Mouse (Mus musculus): Measurements from ENCODE around the gene Cbln4. TPM values are rescaled to one million over a fixed set of nuclear protein-coding genes. Genes with fewer than 3 reads are reported as not detected.

The Cbln4 gene
- polyA plus RNA-seq, 1 experiment: not detected

- H3K4me2 ChIP-seq (ENCODE audit: low read depth): no peak overlapping the region
- H3K4me3 ChIP-seq: no peak overlapping the region
- TF ChIP-seq POLR2A (IDR thresholded peaks at IDR 0.05; ENCODE audit: insufficient read length, low read depth) (no peak), POLR2AphosphoS2 (IDR thresholded peaks at IDR 0.05; ENCODE audit: insufficient read length, low read depth) (no peak), MYOD1 (IDR thresholded peaks at IDR 0.05; ENCODE audit: control insufficient read depth in 1 of 3, insufficient read length in 2 of 3, low read depth in 2 of 3) (no peak), MYOG (IDR thresholded peaks at IDR 0.05; ENCODE audit: control insufficient read depth in 1 of 3, insufficient read depth in 1 of 3, insufficient read length in 2 of 3, low read depth in 2 of 3) (no peak), TCF3 (IDR thresholded peaks at IDR 0.05; ENCODE audit: insufficient read length, low read depth) (no peak), E2F4 (IDR thresholded peaks at IDR 0.05; ENCODE audit: insufficient read depth) (no peak), CEBPB (IDR thresholded peaks at IDR 0.05; ENCODE audit: insufficient read depth, poor library complexity, severe bottlenecking) (no peak), MAX (IDR thresholded peaks at IDR 0.05; ENCODE audit: low read depth) (no peak), TCF12 (IDR thresholded peaks at IDR 0.05; ENCODE audit: insufficient read depth, poor library complexity, severe bottlenecking) (no peak), REST (IDR thresholded peaks at IDR 0.05; ENCODE audit: insufficient read depth, insufficient read length) (no peak)
- H3K36me3 ChIP-seq (ENCODE audit: control insufficient read depth, insufficient read depth): no peaks in the 10 kb centered on the region
- no peak overlapping the region for H3ac ChIP-seq (ENCODE audit: control insufficient read depth, insufficient read length)
- H3K79me2 ChIP-seq (ENCODE audit: control insufficient read depth, insufficient read depth): no peaks in the 10 kb centered on the region
- no peaks in the 10 kb centered on the region for H3K27me3 ChIP-seq (ENCODE audit: control insufficient read depth, insufficient read depth, insufficient read length)
Observed at GRCm38 (mm10) chr2:172004029-172004984, 39.0 kb downstream of the Cbln4 start.

GRCm38 (mm10) chr2:171996979-171997686 is 46.1 kb downstream of the Cbln4 start:
- Histone ChIP-seq H3K36me3 (ENCODE audit: control insufficient read depth, insufficient read depth) (no peaks in the 10 kb centered on the region), H3K4me2 (ENCODE audit: low read depth) (no peak overlapping the region), H3K27me3 (ENCODE audit: control insufficient read depth, insufficient read depth, insufficient read length) (no peaks in the 10 kb centered on the region), H3K4me3 (no peak overlapping the region), H3ac (ENCODE audit: control insufficient read depth, insufficient read length) (no peak overlapping the region), H3K79me2 (ENCODE audit: control insufficient read depth, insufficient read depth) (no peaks in the 10 kb centered on the region)
- TF ChIP-seq USF1 (IDR thresholded peaks at IDR 0.05; ENCODE audit: low read depth) (no peak), POLR2A (IDR thresholded peaks at IDR 0.05; ENCODE audit: insufficient read length, low read depth) (no peak), MYOD1 (IDR thresholded peaks at IDR 0.05; ENCODE audit: control insufficient read depth in 1 of 3, insufficient read length in 2 of 3, low read depth in 2 of 3) (peak in 2 of 3 experiments; percentile 24 to 33), MAX (IDR thresholded peaks at IDR 0.05; ENCODE audit: low read depth) (no peak), E2F4 (IDR thresholded peaks at IDR 0.05; ENCODE audit: insufficient read depth) (no peak), MYOG (IDR thresholded peaks at IDR 0.05; ENCODE audit: control insufficient read depth in 1 of 3, insufficient read depth in 1 of 3, insufficient read length in 2 of 3, low read depth in 2 of 3) (no peak), SRF (IDR thresholded peaks at IDR 0.05; ENCODE audit: control insufficient read depth, insufficient read length, low read depth) (no peak)

- Histone ChIP-seq H3K79me2 (ENCODE audit: control insufficient read depth, insufficient read depth) (no peaks in the 10 kb centered on the region), H3K4me3 (no peak overlapping the region), H3K36me3 (ENCODE audit: control insufficient read depth, insufficient read depth) (no peaks in the 10 kb centered on the region), H3K4me2 (ENCODE audit: low read depth) (no peak overlapping the region), H3ac (ENCODE audit: control insufficient read depth, insufficient read length) (no peak overlapping the region), H3K27me3 (ENCODE audit: control insufficient read depth, insufficient read depth, insufficient read length) (no peaks in the 10 kb centered on the region)
- TF ChIP-seq MAX (IDR thresholded peaks at IDR 0.05; ENCODE audit: low read depth) (no peak), POLR2AphosphoS2 (IDR thresholded peaks at IDR 0.05; ENCODE audit: insufficient read length, low read depth) (no peak), POLR2A (IDR thresholded peaks at IDR 0.05; ENCODE audit: insufficient read length, low read depth) (no peak), TCF12 (IDR thresholded peaks at IDR 0.05; ENCODE audit: insufficient read depth, poor library complexity, severe bottlenecking) (no peak), USF1 (IDR thresholded peaks at IDR 0.05; ENCODE audit: low read depth) (no peak), E2F4 (IDR thresholded peaks at IDR 0.05; ENCODE audit: insufficient read depth) (no peak), MYOD1 (IDR thresholded peaks at IDR 0.05; ENCODE audit: control insufficient read depth in 1 of 3, insufficient read length in 2 of 3, low read depth in 2 of 3) (no peak), REST (IDR thresholded peaks at IDR 0.05; ENCODE audit: insufficient read depth, insufficient read length) (no peak), CEBPB (IDR thresholded peaks at IDR 0.05; ENCODE audit: insufficient read depth, poor library complexity, severe bottlenecking) (no peak), MYOG (IDR thresholded peaks at IDR 0.05; ENCODE audit: control insufficient read depth in 1 of 3, insufficient read depth in 1 of 3, insufficient read length in 2 of 3, low read depth in 2 of 3) (no peak), SRF (IDR thresholded peaks at IDR 0.05; ENCODE audit: control insufficient read depth, insufficient read length, low read depth) (no peak), TCF3 (IDR thresholded peaks at IDR 0.05; ENCODE audit: insufficient read length, low read depth) (no peak)
Observed at GRCm38 (mm10) chr2:171994861-171995260, 48.4 kb downstream of the Cbln4 start.

- Histone ChIP-seq H3K79me2 (ENCODE audit: control insufficient read depth, insufficient read depth) (no peaks in the 10 kb centered on the region), H3K4me2 (ENCODE audit: low read depth) (no peak overlapping the region), H3K27me3 (ENCODE audit: control insufficient read depth, insufficient read depth, insufficient read length) (no peaks in the 10 kb centered on the region), H3ac (ENCODE audit: control insufficient read depth, insufficient read length) (no peak overlapping the region), H3K4me3 (no peak overlapping the region), H3K36me3 (ENCODE audit: control insufficient read depth, insufficient read depth) (no peaks in the 10 kb centered on the region)
- TF ChIP-seq MYOD1 (IDR thresholded peaks at IDR 0.05; ENCODE audit: control insufficient read depth in 1 of 3, insufficient read length in 2 of 3, low read depth in 2 of 3) (no peak), REST (IDR thresholded peaks at IDR 0.05; ENCODE audit: insufficient read depth, insufficient read length) (no peak), E2F4 (IDR thresholded peaks at IDR 0.05; ENCODE audit: insufficient read depth) (no peak), MAX (IDR thresholded peaks at IDR 0.05; ENCODE audit: low read depth) (no peak), TCF3 (IDR thresholded peaks at IDR 0.05; ENCODE audit: insufficient read length, low read depth) (no peak), POLR2AphosphoS2 (IDR thresholded peaks at IDR 0.05; ENCODE audit: insufficient read length, low read depth) (no peak), MYOG (IDR thresholded peaks at IDR 0.05; ENCODE audit: control insufficient read depth in 1 of 3, insufficient read depth in 1 of 3, insufficient read length in 2 of 3, low read depth in 2 of 3) (no peak), SRF (IDR thresholded peaks at IDR 0.05; ENCODE audit: control insufficient read depth, insufficient read length, low read depth) (no peak), POLR2A (IDR thresholded peaks at IDR 0.05; ENCODE audit: insufficient read length, low read depth) (no peak), TCF12 (IDR thresholded peaks at IDR 0.05; ENCODE audit: insufficient read depth, poor library complexity, severe bottlenecking) (no peak), USF1 (IDR thresholded peaks at IDR 0.05; ENCODE audit: low read depth) (no peak), CEBPB (IDR thresholded peaks at IDR 0.05; ENCODE audit: insufficient read depth, poor library complexity, severe bottlenecking) (no peak)
Observed at GRCm38 (mm10) chr2:171994240-171994639, 49.0 kb downstream of the Cbln4 start.

All from myocyte (in vitro differentiated cells).